Mouse (Mus musculus) regulatory T cell (primary cell): ENCODE data around the gene Ifi203.
"Not testable (repeated sequence)": the region's sequence is repeated elsewhere in the genome, so short reads cannot be mapped to it uniquely, and the experiment has no call there.

Source experiments
- in situ Hi-C: fragments of 300-600 bp; cut with MboI, MseI; formaldehyde crosslinking; loops from one replicate; pipeline ENCODE4 v1.15.1; 2025; ENCODE audit warnings: high pct_unique_total_duplicates

Gene Ifi203

DNA sequence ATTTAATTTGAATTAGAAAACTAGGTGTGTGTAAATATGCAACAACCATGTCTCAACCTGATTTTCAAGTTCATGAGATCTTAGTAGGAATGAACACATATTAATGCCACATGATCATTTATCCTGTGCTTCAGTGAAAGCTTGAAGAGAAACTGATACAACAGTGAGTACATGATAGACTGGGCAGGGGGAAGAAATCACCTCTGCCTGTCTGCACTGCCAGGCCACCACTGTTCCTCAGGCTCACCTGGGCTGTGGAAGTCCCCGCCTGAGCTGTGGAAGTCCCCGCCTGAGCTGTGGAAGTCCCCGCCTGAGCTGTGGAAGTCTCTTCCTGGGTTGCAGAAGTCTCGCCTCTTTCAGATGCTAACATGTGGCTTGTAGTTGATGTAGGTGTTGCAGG lies 36.6 kb downstream of the Ifi203 start:
- in situ Hi-C loops = not testable (repeated sequence)

DNA sequence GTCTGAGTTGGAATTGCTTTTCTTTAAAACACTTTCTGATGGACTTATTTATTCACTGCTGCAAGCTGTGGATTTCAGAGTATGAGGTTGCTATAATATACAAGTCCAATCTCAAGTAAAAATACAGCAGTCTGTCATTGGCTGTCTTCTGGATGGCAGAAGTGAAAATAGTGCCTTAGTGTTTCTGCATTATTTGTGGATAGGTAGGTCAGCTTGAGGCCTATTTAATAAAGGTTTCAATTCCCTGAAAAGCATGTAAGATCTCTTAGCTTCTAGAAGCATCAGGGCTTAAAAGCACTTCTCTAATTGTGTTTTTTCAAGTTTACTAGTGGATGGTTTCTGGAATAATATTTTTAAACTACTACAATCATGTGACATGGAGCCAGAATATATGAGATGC lies 52.7 kb downstream of the Ifi203 start:
- in situ Hi-C loops = loop anchor here (5.0 kb wide), 1 partner anchor 118 kb away; no protein-coding TSS in a partner anchor

DNA sequence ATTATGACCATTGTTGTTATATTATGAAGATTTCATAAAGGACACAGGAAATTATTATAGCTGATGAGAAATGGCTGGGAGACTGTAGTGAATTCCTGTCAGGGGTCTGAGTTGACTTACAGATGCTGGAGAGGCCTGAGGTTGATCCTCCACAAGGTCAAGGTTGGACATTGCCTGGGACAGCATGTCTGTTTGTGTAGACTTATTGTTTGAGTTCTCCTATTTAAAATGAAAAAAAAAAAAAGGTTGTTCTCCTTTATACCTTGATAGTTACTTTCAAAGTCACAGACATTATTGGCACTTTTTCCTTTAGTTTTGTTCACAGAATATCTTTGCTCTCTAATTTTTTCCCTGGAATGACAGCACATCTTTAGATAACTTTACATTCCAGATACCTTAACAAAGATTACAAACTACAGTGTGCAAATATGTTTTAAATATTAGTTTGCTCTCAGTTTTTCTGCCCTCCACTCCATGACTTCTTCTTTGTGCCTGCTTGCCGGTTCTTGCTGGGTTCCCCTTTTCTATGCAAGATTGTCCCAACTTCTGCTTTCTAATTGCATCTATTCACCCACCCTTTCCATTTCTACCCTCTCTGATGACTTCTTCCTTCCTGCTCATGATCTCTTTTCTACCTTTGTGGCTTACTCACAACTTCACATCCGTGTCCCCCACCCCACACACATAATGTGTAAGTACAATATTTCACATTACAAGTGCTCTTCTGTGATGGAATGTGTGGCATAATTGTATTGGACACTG lies 55.3 kb downstream of the Ifi203 start:
- in situ Hi-C loops = not testable (repeated sequence)

DNA sequence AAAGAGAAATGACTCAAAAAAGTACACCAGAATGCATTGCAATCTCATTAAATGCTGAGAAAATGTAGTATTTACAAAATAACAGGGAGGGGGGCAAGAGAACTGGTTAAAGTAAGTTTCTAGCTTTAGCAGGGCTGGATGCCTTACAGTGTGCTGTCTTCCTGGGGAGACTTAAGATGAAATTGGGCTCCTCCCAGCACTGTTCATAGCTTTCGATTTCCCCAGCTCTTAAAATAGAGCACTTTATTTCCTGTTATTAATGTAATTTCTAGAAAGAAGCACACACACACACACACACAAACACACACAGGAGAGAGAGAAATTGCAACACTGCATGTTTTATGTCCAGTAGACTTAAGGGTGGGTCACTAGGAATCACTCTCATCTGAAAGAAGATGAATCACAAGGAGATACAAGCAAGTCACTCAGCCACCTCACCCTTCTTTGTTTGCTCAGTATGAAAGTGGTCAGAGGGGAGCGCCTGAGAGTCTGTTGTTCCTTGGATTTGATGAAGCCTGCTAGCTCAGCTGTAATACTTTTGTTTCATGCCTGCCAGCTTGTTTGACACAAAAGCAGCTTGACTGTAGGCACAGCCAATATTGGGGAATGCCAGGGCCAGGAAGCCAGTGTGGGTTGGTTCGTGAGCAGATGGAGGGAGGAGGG lies 62.3 kb downstream of the Ifi203 start:
- in situ Hi-C loops = not testable (repeated sequence)

DNA sequence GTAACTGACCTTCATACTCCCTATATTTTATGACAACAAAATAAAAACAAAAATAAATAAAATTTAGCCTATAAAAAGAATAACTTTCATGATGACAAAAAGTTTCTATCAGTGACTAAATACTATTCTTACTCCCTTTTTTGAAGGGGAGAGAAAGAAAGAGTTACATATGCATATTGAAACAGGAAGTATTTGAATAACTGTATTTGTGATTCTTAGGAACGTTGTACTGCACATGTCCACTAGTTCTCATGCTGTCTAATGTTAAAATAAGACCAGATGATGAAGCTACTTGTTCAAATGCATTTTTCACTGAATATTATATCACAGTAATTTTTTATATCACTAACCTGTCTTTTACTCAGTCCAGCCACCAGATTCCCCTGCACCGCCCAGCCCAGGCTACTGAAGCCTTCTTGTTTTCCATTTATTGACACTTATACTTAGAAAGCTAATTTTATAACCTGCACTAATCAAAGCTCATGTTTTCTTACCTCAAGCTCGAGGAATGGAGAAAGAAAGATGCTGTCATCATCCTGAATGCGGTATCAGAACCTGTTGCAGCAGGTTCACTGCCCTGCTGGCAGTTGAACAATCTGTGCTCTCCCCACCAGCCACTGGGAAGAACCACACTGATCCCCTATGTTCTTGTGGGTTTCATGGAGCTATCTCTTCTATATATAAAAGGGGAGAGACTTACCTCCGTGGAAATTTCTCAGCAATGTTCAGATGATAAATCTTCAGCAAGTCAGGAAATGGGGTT lies 63.1 kb downstream of the Ifi203 start:
- in situ Hi-C loops = not testable (repeated sequence)

DNA sequence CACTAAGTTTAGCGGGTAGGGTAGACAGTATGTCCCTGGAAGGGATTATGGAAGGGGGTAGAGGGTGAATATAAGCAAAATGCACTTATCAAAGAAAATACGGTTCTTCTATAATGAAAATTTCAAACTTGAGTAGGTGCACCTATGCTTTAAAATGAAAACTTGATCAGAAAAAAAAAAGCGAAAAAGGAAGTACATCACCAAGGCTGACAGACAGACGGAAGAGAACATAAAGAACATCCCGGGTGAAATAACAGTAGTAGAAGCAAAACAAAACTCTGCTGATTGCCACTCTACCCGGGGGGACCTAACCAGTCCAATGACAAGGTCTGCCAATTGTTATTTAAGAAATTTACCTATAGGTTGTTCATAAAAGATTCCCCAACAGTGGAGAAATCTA lies 64.2 kb downstream of the Ifi203 start:
- in situ Hi-C loops = not testable (repeated sequence)

DNA sequence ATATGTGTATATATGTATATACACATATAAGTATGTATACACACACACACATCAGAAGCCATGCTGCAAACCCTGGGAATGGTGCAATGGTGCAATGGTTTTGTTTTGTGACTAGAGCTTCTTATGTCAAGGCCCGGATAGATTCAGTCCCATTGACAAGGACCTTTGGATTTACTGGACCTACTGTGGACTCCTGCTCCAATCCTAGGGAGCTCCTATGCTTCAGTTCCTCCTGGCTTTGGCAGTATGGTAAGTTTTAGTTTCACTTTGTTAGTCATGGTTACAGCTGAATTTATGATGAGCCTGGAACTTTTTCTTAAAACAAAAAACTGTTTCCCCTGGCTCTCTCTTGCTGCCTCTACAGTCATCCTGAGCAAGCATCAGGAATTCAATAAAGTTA lies 65.3 kb downstream of the Ifi203 start:
- in situ Hi-C loops = not testable (repeated sequence)
